Mouse (Mus musculus) liver, embryonic 12.5 days (tissue): ENCODE data around the gene Polm. TPM values are rescaled to one million over a fixed set of nuclear protein-coding genes. Genes with fewer than 3 reads are reported as not detected.
A peak's percentile ranks its signal among the peaks of the same experiment; 100 is the strongest.

Experiments
- ATAC-seq: fragments of 200-750 bp; cut with Nextera tagmentation; 2 replicates; pipeline ENCODE4 v1.8.0; 2017; ENCODE audit warnings: moderate number of reproducible peaks, mild to moderate bottlenecking, moderate library complexity
- H3K27ac ChIP-seq: fragments of 300-500 bp; sonication (generic); 2 replicates; pipeline ENCODE4 v1.5.1; 2016; ENCODE audit warnings: mild to moderate bottlenecking
- H3K27me3 ChIP-seq: fragments of 300-500 bp; sonication (generic); replicated peaks from 2 replicates; pipeline ENCODE4 v1.6.1; 2016; ENCODE audit warnings: mild to moderate bottlenecking, moderate library complexity
- H3K36me3 ChIP-seq: fragments of 300-500 bp; sonication (generic); 2 replicates; pipeline ENCODE4 v1.6.1; 2016; ENCODE audit warnings: mild to moderate bottlenecking, moderate library complexity
- H3K4me1 ChIP-seq: fragments of 300-500 bp; sonication (generic); 2 replicates; pipeline ENCODE4 v1.6.1; 2016
- H3K4me2 ChIP-seq: fragments of 300-500 bp; sonication (generic); 2 replicates; pipeline ENCODE4 v1.6.1; 2016; ENCODE audit warnings: mild to moderate bottlenecking, moderate library complexity
- H3K4me3 ChIP-seq: fragments of 300-500 bp; sonication (generic); 2 replicates; pipeline ENCODE4 v1.5.1; 2016; ENCODE audit warnings: mild to moderate bottlenecking, moderate library complexity
- H3K9ac ChIP-seq: fragments of 300-500 bp; sonication (generic); 2 replicates; pipeline ENCODE4 v1.6.1; 2016; ENCODE audit warnings: mild to moderate bottlenecking, moderate library complexity
- H3K9me3 ChIP-seq: fragments of 300-500 bp; sonication (generic); replicated peaks from 2 replicates; pipeline ENCODE4 v1.6.1; 2016; ENCODE audit warnings: mild to moderate bottlenecking, moderate library complexity
- WGBS: fragments of 180-500 bp; shearing (Covaris S2); methylation state at CpG from one replicate; pipeline ENCODE4 v1.1.7; 2016; ENCODE audit not compliant: insufficient replicate concordance; 5-methylcytosine and 5-hydroxymethylcytosine counted together
- polyA plus RNA-seq: library from polyadenylated mRNA; unstranded; fragments of >200 nt; fragmentation: Nextera tagmentation; extraction: Ambion mirVana; gene quantifications from 2 replicates; pipeline ENCODE4 v1.2.1, GENCODE M21; 2016

Gene Polm
- polyA plus RNA-seq, 1 experiment from 2014 or later = 2.9 TPM

DNA sequence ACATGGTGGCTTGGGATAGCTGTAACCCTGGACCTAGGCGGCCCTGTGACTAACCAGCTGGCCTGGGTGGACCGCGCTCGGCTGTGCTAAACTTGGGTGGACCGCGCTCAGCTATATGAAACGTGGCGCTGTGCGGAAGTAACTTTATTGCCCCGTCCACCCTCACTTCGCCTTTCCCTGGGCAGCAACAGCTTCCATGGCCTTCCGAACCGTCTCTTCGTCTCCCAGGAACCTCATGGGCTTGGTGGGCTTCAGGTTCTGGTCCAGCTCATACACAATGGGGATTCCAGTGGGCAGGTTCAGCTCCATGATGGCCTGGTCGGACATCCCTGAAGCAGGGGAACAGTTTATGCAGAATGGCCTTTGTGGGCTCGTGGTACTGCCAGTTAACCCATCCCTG, 36.3 kb downstream of the Polm start:
- no peak overlapping the region for H3K4me2 ChIP-seq
- WGBS = 88% methylated on average over 16 of the region's 16 CpGs

DNA sequence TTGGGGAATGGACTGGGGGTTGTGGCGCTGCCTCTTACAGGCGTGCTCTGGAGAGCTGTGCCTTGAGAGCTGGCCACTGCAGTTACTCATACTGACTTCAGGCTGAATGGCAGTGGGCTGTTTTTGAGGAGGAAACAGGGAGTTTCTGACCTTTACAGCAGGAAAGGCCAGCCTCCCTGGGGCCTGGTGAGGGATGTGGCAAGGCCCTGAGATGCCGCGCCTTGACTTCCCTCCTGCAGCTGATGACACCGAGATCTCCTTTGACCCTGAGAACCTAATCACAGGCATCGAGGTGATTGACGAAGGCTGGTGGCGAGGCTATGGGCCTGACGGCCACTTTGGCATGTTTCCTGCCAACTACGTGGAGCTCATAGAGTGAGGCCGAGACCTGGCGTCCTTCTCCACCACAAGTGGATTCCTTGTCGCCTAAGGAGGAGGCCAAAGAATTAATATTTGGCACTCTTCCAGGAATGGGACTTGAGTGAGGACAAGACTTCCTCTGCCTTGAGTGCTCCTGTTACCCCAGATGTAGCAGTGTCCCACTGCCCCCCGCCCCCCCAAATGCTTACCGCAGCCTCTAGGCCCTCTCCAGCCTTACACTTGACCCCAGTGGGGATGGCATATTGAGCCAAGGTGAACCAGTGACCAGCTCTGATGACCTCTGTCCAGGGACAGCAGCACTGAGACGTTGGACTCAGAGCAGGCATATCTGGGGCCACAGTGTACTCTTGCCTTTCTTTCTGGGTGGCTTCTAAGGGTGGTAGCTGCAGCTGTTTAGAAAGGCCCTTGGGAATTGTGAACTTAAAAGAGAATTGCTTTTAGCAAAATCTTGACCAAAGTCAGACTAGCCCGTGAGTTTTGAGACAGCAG, 38.0 kb downstream of the Polm start:
- Histone ChIP-seq H3K27me3 (no peaks in the 10 kb centered on the region), H3K9me3 (no peaks in the 10 kb centered on the region), H3K4me2 (no peak overlapping the region), H3K27ac (no peak overlapping the region), H3K9ac (no peak overlapping the region), H3K4me1 (peaks cover 23% of the 10 kb centered on the region), H3K4me3 (no peak overlapping the region), H3K36me3 (peaks cover 65% of the 10 kb centered on the region)
- 78% methylated on average over 17 of the region's 17 CpGs for WGBS
- ATAC-seq = no peak

More for the DNA sequence above, 36.3 kb downstream of the Polm start:
- H3K4me3 ChIP-seq = no peak overlapping the region
- H3K36me3 ChIP-seq = peaks cover 48% of the 10 kb centered on the region
- H3K9me3 ChIP-seq = no peaks in the 10 kb centered on the region
- ATAC-seq = no peak
- peaks cover 23% of the 10 kb centered on the region for H3K4me1 ChIP-seq
- no peaks in the 10 kb centered on the region for H3K27me3 ChIP-seq
- H3K27ac ChIP-seq = no peak overlapping the region
- no peak overlapping the region for H3K9ac ChIP-seq

DNA sequence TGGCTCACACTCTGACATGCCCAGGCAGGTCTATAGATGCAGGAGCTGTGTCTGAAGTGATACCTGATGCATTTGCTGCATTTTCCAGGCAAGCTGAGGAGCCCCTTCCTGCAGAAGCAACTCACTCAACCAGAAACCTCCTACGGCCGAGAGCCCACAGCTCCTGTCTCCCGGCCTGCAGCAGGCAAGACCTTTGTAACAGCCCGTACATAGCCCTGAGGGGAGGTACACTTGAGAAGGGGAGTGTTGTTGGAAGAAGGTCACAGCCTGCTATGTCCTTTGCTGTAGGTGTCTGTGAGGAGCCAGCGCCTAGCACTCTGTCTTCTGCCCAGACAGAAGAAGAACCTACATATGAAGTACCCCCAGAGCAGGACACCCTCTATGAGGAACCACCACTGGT, 39.9 kb downstream of the Polm start:
- Histone ChIP-seq H3K9ac (no peak overlapping the region), H3K4me3 (no peak overlapping the region), H3K4me1 (peaks cover 11% of the 10 kb centered on the region), H3K27me3 (no peaks in the 10 kb centered on the region), H3K36me3 (peaks cover 83% of the 10 kb centered on the region), H3K9me3 (no peaks in the 10 kb centered on the region), H3K27ac (no peak overlapping the region), H3K4me2 (no peak overlapping the region)
- no peak for ATAC-seq
- 92% methylated on average over 5 of the region's 5 CpGs for WGBS

DNA sequence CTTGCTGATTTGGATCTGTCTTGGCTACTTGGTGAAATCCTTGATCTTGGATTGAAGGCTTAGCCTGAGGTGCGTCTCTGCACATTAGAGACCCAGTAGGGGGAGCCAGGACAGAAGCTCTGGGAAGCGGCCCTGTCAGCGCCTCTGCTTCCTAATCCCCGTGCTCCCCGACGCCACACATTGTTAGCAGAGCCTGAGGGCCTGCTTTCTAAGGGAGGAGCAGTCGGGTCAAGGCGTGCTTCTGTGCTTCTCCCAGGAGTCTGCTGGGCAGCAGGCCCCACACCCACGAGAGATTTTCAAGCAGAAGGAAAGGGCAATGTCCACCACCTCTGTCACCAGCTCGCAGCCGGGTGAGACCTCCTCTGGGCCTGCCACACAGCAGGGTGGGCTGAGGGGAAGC, 40.4 kb downstream of the Polm start:
- Histone ChIP-seq H3K4me3 (no peak overlapping the region), H3K27me3 (no peaks in the 10 kb centered on the region), H3K9ac (no peak overlapping the region), H3K36me3 (peaks cover 89% of the 10 kb centered on the region), H3K27ac (no peak overlapping the region), H3K9me3 (no peaks in the 10 kb centered on the region), H3K4me1 (peaks cover 6% of the 10 kb centered on the region; the same call in 1 of the 2 replicates), H3K4me2 (no peak overlapping the region)
- WGBS = 82% methylated on average over 11 of the region's 11 CpGs
- ATAC-seq = no peak

DNA sequence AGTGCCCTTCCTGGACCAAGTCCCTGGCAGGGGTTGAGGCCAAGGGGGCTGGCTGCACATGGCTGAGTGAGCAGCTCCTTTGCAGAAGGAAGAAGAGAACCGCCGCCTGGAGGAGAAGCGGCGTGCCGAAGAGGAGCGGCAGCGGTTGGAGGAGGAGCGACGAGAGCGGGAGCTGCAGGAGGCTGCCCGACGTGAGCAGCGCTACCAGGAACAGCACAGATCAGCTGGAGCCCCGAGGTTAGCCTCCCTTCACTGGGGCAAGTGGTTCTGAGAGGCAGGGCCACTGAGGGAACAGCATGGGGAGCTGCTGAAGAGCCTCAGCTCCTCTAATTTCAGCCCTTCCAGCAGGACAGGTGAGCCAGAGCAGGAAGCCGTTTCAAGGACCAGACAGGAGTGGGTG, 40.9 kb downstream of the Polm start:
- ATAC-seq = no peak
- no peak overlapping the region for H3K27ac ChIP-seq
- H3K4me1 ChIP-seq = 0 out of 2 replicates have a peak, but pooled peaks cover 1% of the 10 kb centered on the region
- no peaks in the 10 kb centered on the region for H3K27me3 ChIP-seq
- peaks cover 93% of the 10 kb centered on the region for H3K36me3 ChIP-seq
- H3K4me3 ChIP-seq = no peak overlapping the region
- no peaks in the 10 kb centered on the region for H3K9me3 ChIP-seq
- 84% methylated on average over 15 of the region's 15 CpGs for WGBS
- no peak overlapping the region for H3K4me2 ChIP-seq
- no peak overlapping the region for H3K9ac ChIP-seq

DNA sequence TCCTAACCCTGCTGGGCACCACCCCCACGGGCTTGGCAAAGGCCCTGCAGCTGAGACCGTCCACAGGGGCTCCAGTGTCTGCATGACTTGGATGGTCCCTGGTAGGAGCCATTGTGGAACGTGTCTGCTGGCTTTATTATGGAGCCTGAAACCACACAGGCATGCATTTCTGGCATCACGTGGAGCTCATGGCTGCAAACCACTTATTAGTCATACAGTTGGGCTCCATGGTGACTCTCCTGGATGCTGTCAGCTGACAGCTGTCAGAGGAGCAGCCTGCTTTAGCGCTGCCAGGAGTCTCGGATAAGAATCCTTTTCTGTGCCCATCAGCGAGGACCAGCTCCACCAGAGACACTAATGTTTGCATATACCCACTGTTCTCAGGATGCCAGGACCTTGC, 42.1 kb downstream of the Polm start:
- ATAC-seq = no peak
- peaks cover 1% of the 10 kb centered on the region for H3K4me1 ChIP-seq
- H3K27me3 ChIP-seq = no peaks in the 10 kb centered on the region
- no peak overlapping the region for H3K27ac ChIP-seq
- no peaks in the 10 kb centered on the region for H3K9me3 ChIP-seq
- no peak overlapping the region for H3K9ac ChIP-seq
- no peak overlapping the region for H3K4me2 ChIP-seq
- 82% methylated on average over 7 of the region's 7 CpGs for WGBS
- H3K36me3 ChIP-seq = peaks cover 95% of the 10 kb centered on the region
- H3K4me3 ChIP-seq = no peak overlapping the region

DNA sequence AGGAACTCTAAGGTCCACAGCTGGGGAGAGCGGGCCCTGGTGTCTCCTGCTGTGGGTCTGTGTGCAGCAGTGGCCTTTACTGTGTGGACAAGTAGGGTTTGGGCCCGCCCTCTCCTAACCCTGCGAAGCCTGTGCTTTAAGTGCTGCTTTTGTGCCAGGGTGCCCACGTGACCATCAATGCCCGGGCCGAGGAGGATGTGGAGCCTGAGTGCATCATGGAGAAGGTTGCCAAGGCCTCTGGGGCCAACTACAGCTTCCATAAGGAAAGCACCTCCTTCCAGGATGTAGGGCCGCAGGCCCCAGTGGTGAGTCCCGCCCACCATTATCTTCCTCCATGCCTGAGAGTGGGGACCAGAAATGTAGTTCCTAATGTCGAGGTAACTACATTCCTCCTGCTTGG, 42.5 kb downstream of the Polm start:
- peaks cover 5% of the 10 kb centered on the region for H3K4me1 ChIP-seq
- peaks cover 93% of the 10 kb centered on the region for H3K36me3 ChIP-seq
- H3K9me3 ChIP-seq = no peaks in the 10 kb centered on the region
- H3K4me3 ChIP-seq = no peak overlapping the region
- no peak overlapping the region for H3K4me2 ChIP-seq
- 81% methylated on average over 9 of the region's 9 CpGs for WGBS
- no peak overlapping the region for H3K9ac ChIP-seq
- H3K27ac ChIP-seq = no peak overlapping the region
- H3K27me3 ChIP-seq = no peaks in the 10 kb centered on the region
- no peak for ATAC-seq

DNA sequence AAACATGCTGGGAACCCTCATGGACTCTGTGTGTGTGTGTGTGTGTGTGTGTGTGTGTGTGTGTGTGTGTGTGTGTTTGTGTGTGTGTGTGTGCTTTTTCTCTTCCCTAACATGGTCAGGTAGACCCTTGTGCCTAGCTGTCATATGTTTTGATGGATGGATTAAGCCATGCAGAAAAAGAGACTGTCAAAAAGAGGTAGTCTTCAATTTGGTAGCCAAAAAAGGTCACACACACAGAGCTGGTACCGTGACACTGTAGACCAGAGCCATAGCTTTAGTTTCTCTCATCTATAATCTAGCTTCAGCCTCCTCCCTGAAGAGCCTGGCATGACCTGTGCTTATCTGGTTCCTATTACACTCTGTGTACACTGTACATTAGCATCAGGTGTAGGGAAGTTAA, 47.4 kb downstream of the Polm start:
- peaks cover 47% of the 10 kb centered on the region for H3K36me3 ChIP-seq
- no peak overlapping the region for H3K4me2 ChIP-seq
- H3K4me3 ChIP-seq = no peak overlapping the region
- H3K27ac ChIP-seq = no peak overlapping the region
- peaks cover 33% of the 10 kb centered on the region for H3K4me1 ChIP-seq
- H3K9ac ChIP-seq = no peak overlapping the region
- H3K27me3 ChIP-seq = no peaks in the 10 kb centered on the region
- WGBS = 89% methylated on average over 1 of the region's 1 CpGs
- ATAC-seq = no peak
- H3K9me3 ChIP-seq = no peaks in the 10 kb centered on the region

DNA sequence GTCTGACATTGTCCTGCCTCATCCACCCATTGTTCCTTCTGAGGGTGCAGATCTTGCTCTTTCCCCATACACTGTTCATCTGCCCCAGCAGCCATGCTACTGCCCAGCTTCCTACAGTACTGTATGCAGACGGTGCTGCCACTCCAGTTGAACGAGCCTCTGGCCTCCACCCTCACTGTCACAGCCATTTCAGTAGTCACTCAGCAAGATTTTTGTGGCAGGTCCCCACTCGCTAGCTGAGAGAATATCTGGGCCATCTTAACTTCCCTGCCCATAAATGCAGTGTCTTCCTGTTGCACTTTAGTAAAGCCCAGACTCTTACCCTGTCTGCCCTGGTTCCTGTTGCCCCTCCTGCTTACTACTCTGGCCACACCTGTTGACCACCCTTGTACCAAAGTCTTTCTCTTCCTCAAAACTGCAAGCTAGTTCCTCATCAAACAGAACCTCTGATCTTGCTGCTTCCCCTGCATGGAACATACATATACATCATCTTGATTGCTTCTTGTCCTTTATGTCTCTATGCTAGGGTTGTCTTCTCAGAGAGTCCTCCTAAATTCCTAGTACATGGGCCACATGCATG, 48.0 kb downstream of the Polm start:
- peak overlapping the region; percentile 88 for H3K4me2 ChIP-seq
- H3K9me3 ChIP-seq = no peaks in the 10 kb centered on the region
- ATAC-seq = no peak
- peaks cover 42% of the 10 kb centered on the region for H3K36me3 ChIP-seq
- WGBS = 47% methylated on average over 3 of the region's 3 CpGs
- peaks cover 33% of the 10 kb centered on the region for H3K4me1 ChIP-seq
- H3K27ac ChIP-seq = peak overlapping the region; percentile 98; the same call in 1 of the 2 replicates
- H3K27me3 ChIP-seq = no peaks in the 10 kb centered on the region
- H3K4me3 ChIP-seq = peak overlapping the region; percentile 84
- peak overlapping the region; percentile 87 for H3K9ac ChIP-seq

DNA sequence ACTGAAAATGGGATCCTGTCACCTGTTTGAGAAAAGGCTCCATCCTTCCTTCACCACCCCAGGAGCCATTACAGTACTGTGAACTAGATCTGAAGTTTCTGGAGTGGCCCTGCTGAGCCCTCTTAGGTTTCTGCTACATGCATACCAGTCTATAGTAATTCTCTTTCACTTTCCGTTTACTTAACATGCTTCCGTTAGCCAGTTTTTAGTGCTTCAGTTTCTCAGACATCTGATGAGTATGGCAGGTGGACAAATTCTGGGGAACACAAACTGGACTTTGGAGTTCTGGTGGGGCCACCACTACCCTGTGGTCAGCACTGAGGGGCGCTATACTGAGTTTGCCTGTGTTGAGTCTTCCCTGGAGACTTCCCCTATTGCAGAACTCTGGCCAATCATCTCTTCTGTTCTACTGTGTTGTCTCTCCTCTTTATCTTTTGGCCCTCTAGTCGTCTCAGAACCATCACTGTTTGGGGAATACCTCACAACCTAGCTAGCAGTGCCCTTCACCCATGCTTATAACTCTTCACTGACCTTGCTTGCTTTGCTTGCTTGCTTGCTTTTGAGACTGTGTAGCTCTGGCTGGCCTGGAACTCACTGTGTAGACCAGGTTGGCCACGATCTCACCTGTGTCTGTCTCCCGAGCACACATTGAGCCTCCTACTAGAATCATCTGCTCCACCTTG, 48.6 kb downstream of the Polm start:
- Histone ChIP-seq H3K4me3 (peak overlapping the region; percentile 84), H3K4me1 (peaks cover 33% of the 10 kb centered on the region), H3K4me2 (peak overlapping the region; percentile 88), H3K9me3 (no peaks in the 10 kb centered on the region), H3K36me3 (peaks cover 35% of the 10 kb centered on the region), H3K27ac (peak overlapping the region; percentile 98), H3K27me3 (no peaks in the 10 kb centered on the region), H3K9ac (peak overlapping the region; percentile 87)
- 37% methylated on average over 6 of the region's 6 CpGs for WGBS
- 0 out of 2 replicates have a peak, but pooled peaks have one; percentile 18 for ATAC-seq

DNA sequence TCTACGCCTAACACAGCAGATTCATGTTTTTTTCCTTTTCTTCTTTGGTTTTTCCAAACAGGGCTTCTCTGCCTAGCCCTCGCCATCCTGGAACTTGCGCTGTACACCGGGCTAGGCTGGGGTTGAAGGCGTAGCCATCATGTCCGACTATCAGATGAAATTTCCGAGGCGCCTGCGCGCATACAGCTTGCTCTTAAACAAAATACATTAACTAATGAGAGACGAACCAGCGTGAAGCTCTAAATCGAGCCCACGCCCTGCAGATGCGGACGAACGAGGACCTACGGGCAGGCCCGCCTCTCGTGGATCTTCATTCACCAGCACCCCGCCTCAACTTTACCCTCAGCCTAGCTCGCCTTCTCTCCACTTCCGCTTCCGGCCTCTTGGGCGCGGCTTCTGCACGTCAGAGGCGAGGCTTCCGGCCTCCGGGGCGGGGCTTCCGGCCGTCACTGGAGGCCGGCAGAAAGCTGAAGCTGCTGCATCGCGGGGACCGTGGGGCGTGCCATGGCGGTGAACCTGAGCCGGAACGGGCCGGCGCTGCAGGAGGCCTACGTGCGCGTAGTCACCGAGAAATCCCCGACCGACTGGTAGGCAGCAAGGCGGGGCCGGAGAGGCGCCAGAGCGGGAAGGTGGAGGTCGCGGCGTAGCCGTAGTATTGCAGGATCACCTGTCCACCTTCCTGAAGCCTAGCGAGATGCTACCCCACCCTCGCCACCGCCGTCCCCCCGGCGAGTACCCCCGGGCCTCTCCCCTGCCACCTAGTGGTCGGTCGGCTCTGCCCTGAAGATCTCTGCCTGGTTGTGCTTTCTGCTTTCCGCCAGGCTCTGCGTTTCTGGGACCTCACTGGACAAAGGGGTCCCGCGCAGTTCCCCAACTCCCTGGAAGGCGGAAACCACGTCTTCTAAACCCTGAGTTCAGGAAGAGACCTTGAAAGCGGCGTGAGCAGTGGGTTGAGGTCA, 49.5 kb downstream of the Polm start, which contains the start of gene Dbnl:
Gene Dbnl (plus strand): TSS at position 433 of the 959 bp plus-strand sequence.
- Histone ChIP-seq H3K4me1 (peaks cover 34% of the 10 kb centered on the region), H3K27me3 (no peaks in the 10 kb centered on the region), H3K4me2 (peak within 1 kb of the TSS; percentile 88), H3K4me3 (peak within 1 kb of the TSS; percentile 84), H3K27ac (peak within 1 kb of the TSS; percentile 98), H3K9ac (peak within 1 kb of the TSS; percentile 87), H3K9me3 (no peaks in the 10 kb centered on the region), H3K36me3 (peaks cover 27% of the 10 kb centered on the region)
- under 1% methylated on average over 74 of the region's 74 CpGs for WGBS
- peak; percentile 96 for ATAC-seq
